ENCODE assay signal across 24 mouse cellular contexts in genomic region chr16:7347522-7348165, GRCm38 (mm10).
DNase-seq lines count a peak whose midpoint lies in the region; ATAC-seq and TF ChIP-seq lines count a peak whose summit lies in the region.
"Had no signal": no experiment of that assay in that cellular context is flagged by ENCODE, and none has a peak within 500 bp of the region (broad histone marks: within the 10 kb centered on the region; RNA-seq: fewer than 3 reads in every experiment).

No protein-coding gene starts in this region.

- no peak for TF ChIP-seq POLR2A in brain, embryonic 14.5 days (IDR thresholded peaks at IDR 0.05; ENCODE audit: borderline replicate concordance, extremely low read depth, insufficient read depth, insufficient read length, poor library complexity, severe bottlenecking)

- ATAC-seq in hindbrain, embryonic 12.5 days (ENCODE audit: low FRiP score) = no peak
- ATAC-seq in hindbrain, embryonic 11.5 days (ENCODE audit: low FRiP score) = no peak
- peak; percentile 52; the same call in 1 of the 2 replicates for ATAC-seq in neural tube, embryonic 12.5 days (ENCODE audit: low FRiP score, low read depth)
- ATAC-seq: activated CD4-positive, CD25-positive, alpha-beta regulatory T cell, adult 4 months; intestine, postnatal 0 days had no signal

- no peak for TF ChIP-seq CTCF in brain, embryonic 14.5 days (IDR thresholded peaks at IDR 0.05; ENCODE audit: borderline replicate concordance, extremely low read depth, insufficient read depth, insufficient read length)
- TF ChIP-seq CTCF in gastrocnemius, adult 2 months (IDR thresholded peaks at IDR 0.05) = no peak

- H3K27me3 ChIP-seq in hindbrain, embryonic 12.5 days = no peaks in the 10 kb centered on the region
- no peaks in the 10 kb centered on the region for H3K27me3 ChIP-seq in hindbrain, embryonic 11.5 days (ENCODE audit: control insufficient read depth, insufficient read depth, low read length)
- H3K27me3 ChIP-seq in neural tube, embryonic 12.5 days (replicated peaks) = no peaks in the 10 kb centered on the region
- H3K27me3 ChIP-seq: embryonic facial prominence, embryonic 12.5 days; stomach, embryonic 15.5 days had no signal

- no peak overlapping the region for H3K9ac ChIP-seq in hindbrain, embryonic 12.5 days
- H3K9ac ChIP-seq in hindbrain, embryonic 11.5 days (ENCODE audit: low read depth, low read length) = no peak overlapping the region
- no peak overlapping the region for H3K9ac ChIP-seq in neural tube, embryonic 12.5 days
- H3K9ac ChIP-seq: embryonic facial prominence, embryonic 12.5 days; stomach, embryonic 15.5 days had no signal

- H3K4me2 ChIP-seq in hindbrain, embryonic 12.5 days (replicated peaks) = no peak overlapping the region
- H3K4me2 ChIP-seq in hindbrain, embryonic 11.5 days (replicated peaks; ENCODE audit: low read depth, low read length) = no peak overlapping the region
- no peak overlapping the region for H3K4me2 ChIP-seq in neural tube, embryonic 12.5 days (replicated peaks)
- H3K4me2 ChIP-seq: embryonic facial prominence, embryonic 12.5 days; heart, embryonic 11.5 days; stomach, embryonic 15.5 days had no signal

- intact Hi-C loops in gastrocnemius, adult 2 months (cut with DNase I) = no loop called here

- no peaks in the 10 kb centered on the region for H3K9me3 ChIP-seq in hindbrain, embryonic 12.5 days (replicated peaks)
- H3K9me3 ChIP-seq in hindbrain, embryonic 11.5 days (ENCODE audit: control insufficient read depth, low read length) = no peaks in the 10 kb centered on the region
- no peaks in the 10 kb centered on the region for H3K9me3 ChIP-seq in neural tube, embryonic 12.5 days
- H3K9me3 ChIP-seq: embryonic facial prominence, embryonic 12.5 days; midbrain, embryonic 10.5 days; stomach, embryonic 15.5 days had no signal

- no peaks in the 10 kb centered on the region for H3K36me3 ChIP-seq in hindbrain, embryonic 12.5 days
- no peaks in the 10 kb centered on the region for H3K36me3 ChIP-seq in hindbrain, embryonic 11.5 days (ENCODE audit: control insufficient read depth, insufficient read depth, low read length)
- no peaks in the 10 kb centered on the region for H3K36me3 ChIP-seq in neural tube, embryonic 12.5 days
- H3K36me3 ChIP-seq: embryonic facial prominence, embryonic 12.5 days; midbrain, embryonic 10.5 days; stomach, embryonic 15.5 days had no signal

- peaks cover 9% of the 10 kb centered on the region for H3K4me1 ChIP-seq in hindbrain, embryonic 12.5 days
- no peaks in the 10 kb centered on the region for H3K4me1 ChIP-seq in hindbrain, embryonic 11.5 days (replicated peaks; ENCODE audit: control insufficient read depth, insufficient read depth, low read length)
- no peaks in the 10 kb centered on the region; the same call in 1 of the 2 replicates for H3K4me1 ChIP-seq in neural tube, embryonic 12.5 days
- H3K4me1 ChIP-seq: midbrain, embryonic 10.5 days; stomach, embryonic 15.5 days had no signal

- H3K27ac ChIP-seq in hindbrain, embryonic 12.5 days = peak overlapping the region; percentile 60
- H3K27ac ChIP-seq in hindbrain, embryonic 11.5 days (ENCODE audit: low read depth, low read length) = no peak overlapping the region; the same call in 1 of the 2 replicates
- 0 out of 2 replicates have a peak overlapping the region, but pooled peaks have one; percentile 3 for H3K27ac ChIP-seq in neural tube, embryonic 12.5 days
- H3K27ac ChIP-seq in gastrocnemius, adult 2 months = no peak overlapping the region
- H3K27ac ChIP-seq: embryonic facial prominence, embryonic 12.5 days; layer of hippocampus, adult 2 months; macrophage; midbrain, embryonic 10.5 days; stomach, embryonic 15.5 days had no signal

- no peak overlapping the region for H3K4me3 ChIP-seq in hindbrain, embryonic 12.5 days
- no peak overlapping the region for H3K4me3 ChIP-seq in hindbrain, embryonic 11.5 days (ENCODE audit: low read depth, low read length)
- no peak overlapping the region for H3K4me3 ChIP-seq in neural tube, embryonic 12.5 days
- H3K4me3 ChIP-seq in gastrocnemius, adult 2 months = no peak overlapping the region
- H3K4me3 ChIP-seq: embryonic facial prominence, embryonic 12.5 days; layer of hippocampus, adult 2 months; midbrain, embryonic 10.5 days; stomach, embryonic 15.5 days had no signal

- WGBS in hindbrain, embryonic 12.5 days = 65% methylated on average over 7 of the region's 7 CpGs
- WGBS in hindbrain, embryonic 11.5 days = 78% methylated on average over 7 of the region's 7 CpGs
- 46% methylated on average over 7 of the region's 7 CpGs for WGBS in neural tube, embryonic 12.5 days

- no peak for DNase-seq in hindbrain, embryonic 11.5 days (ENCODE audit: low spot score)
- DNase-seq in brain, embryonic 14.5 days (ENCODE audit: low read depth) = peak; percentile 62
- peak; percentile 56 for DNase-seq in forelimb bud, embryonic 11.5 days (ENCODE audit: low read depth, low spot score)
- DNase-seq in gastrocnemius, adult 2 months = no peak
- DNase-seq in T-cell, adult 2 months (ENCODE audit: low spot score) = no peak
- DNase-seq: adrenal gland, adult 8-10 months; cerebellum, adult 2 months; cerebellum, postnatal 25 days; kidney, postnatal 25 days; layer of hippocampus, postnatal 36 days; right cerebral cortex, adult 18-20 months; right cerebral cortex, postnatal 4 days; thymus, adult 18-20 months; thymus, postnatal 4 days had no signal

Comparison
In these comparisons a context has a peak if more than half of its experiments do, and no peak if none do; other contexts are left out.
1. H3K27ac ChIP-seq: peak in hindbrain, embryonic 12.5 days (single experiment) and neural tube, embryonic 12.5 days (single experiment); none in hindbrain, embryonic 11.5 days (single experiment) and gastrocnemius, adult 2 months (single experiment).
2. DNase-seq: peak in brain, embryonic 14.5 days (single experiment) and forelimb bud, embryonic 11.5 days (single experiment); none in hindbrain, embryonic 11.5 days (single experiment), gastrocnemius, adult 2 months (single experiment) and T-cell, adult 2 months (single experiment).